Mouse (Mus musculus): Measurements from ENCODE around the gene Yif1b. TPM values are rescaled to one million over a fixed set of nuclear protein-coding genes. Genes with fewer than 3 reads are reported as not detected.

Yif1b gene
- total and polyA plus RNA-seq, 2 experiments from 2014 or later, result 121 to 194 TPM

DNA sequence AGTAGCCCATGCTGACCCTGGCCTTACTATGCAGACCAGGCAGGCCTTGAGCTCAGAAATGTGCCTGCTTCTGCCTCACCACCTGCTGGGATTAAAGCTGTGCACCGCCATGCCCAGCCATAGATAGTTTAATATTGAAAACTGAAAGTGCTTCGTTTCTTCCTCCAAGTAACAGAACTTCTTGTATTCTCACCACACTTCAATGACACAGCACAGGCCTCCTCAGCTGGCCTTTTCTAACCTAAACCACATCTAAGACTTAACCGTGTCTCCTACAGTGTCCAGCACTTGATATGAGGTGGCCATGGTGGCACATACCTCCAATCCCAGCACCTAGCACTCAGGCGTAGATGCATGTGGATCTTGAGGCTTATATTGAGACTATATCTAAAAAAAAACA is 32.3 kb downstream of the Yif1b start:
- Histone ChIP-seq H3K27me3 (ENCODE audit: control insufficient read depth, insufficient read depth, low read length) (no peaks in the 10 kb centered on the region), H3K9ac (replicated peaks; ENCODE audit: low read depth, low read length) (no peak overlapping the region), H3K9me3 (replicated peaks; ENCODE audit: control insufficient read depth, low read length) (no peaks in the 10 kb centered on the region), H3K4me1 (ENCODE audit: control insufficient read depth, insufficient read depth) (peaks cover 18% of the 10 kb centered on the region), H3K27ac (ENCODE audit: low read depth) (no peak overlapping the region), H3K4me3 (ENCODE audit: low read depth, low read length) (no peak overlapping the region), H3K36me3 (replicated peaks; ENCODE audit: control insufficient read depth, insufficient read depth, low read length) (no peaks in the 10 kb centered on the region), H3K4me2 (ENCODE audit: low read depth, low read length) (no peak overlapping the region)
- WGBS, result 86% methylated on average over 4 of the region's 4 CpGs
- TF ChIP-seq CTCF (IDR thresholded peaks at IDR 0.05; ENCODE audit: low read depth) (no peak), EP300 (IDR thresholded peaks at IDR 0.05; ENCODE audit: low read depth) (no peak)
- no peak for ATAC-seq (ENCODE audit: insufficient read depth, low read depth)
- no peak for DNase-seq (ENCODE audit: low spot score)

DNA sequence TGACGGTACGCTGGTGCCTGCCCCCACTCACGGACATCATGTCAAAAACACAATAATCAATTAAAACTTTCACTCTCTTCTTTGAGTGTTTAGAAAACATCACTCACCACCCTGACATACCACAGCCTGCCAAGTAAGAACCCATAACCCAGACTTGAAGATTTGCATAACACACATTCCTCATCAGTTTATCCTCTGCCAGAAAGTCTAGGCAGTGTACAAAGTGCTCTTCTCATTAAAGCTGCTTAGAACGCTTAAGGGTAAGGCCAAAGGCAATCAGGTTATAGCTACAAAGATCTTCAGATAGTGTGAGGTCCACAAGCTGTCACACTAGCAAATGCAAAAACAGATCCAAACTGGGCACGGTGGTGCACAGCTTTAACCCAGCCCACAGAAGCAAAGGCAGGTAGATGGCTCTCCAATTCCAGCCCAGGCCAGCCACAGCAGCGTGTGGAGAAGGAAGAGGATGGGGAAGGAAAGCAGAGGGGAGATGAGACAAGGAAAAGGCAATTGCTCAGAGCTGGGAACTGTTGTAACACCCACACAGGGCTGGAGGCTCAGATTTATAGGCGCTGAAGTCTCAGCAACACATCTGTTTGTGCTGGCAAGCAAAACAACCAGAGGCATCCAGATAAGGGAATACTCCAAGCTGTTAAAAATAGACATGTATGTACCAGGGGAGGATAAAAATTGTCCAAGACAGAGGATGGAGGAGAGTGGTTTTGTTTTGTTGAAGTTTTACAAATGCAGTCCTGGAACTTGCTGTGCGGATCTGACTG is 33.7 kb downstream of the Yif1b start:
- H3K4me1 ChIP-seq (ENCODE audit: control insufficient read depth, insufficient read depth), result peaks cover 23% of the 10 kb centered on the region
- H3K27ac ChIP-seq (ENCODE audit: low read depth), result peak overlapping the region; percentile 88
- no peak for TF ChIP-seq EP300 (IDR thresholded peaks at IDR 0.05; ENCODE audit: low read depth)
- TF ChIP-seq CTCF (IDR thresholded peaks at IDR 0.05; ENCODE audit: low read depth), result no peak
- H3K9ac ChIP-seq (replicated peaks; ENCODE audit: low read depth, low read length), result peak overlapping the region; percentile 42
- H3K4me2 ChIP-seq (ENCODE audit: low read depth, low read length), result peak overlapping the region; percentile 40
- no peaks in the 10 kb centered on the region for H3K27me3 ChIP-seq (ENCODE audit: control insufficient read depth, insufficient read depth, low read length)
- no peak overlapping the region for H3K4me3 ChIP-seq (ENCODE audit: low read depth, low read length)
- ATAC-seq (ENCODE audit: insufficient read depth, low read depth) (peak; percentile 86), DNase-seq (ENCODE audit: low spot score) (peak; percentile 64)
- H3K36me3 ChIP-seq (replicated peaks; ENCODE audit: control insufficient read depth, insufficient read depth, low read length), result no peaks in the 10 kb centered on the region
- 34% methylated on average over 8 of the region's 8 CpGs for WGBS
- no peaks in the 10 kb centered on the region for H3K9me3 ChIP-seq (replicated peaks; ENCODE audit: control insufficient read depth, low read length)

DNA sequence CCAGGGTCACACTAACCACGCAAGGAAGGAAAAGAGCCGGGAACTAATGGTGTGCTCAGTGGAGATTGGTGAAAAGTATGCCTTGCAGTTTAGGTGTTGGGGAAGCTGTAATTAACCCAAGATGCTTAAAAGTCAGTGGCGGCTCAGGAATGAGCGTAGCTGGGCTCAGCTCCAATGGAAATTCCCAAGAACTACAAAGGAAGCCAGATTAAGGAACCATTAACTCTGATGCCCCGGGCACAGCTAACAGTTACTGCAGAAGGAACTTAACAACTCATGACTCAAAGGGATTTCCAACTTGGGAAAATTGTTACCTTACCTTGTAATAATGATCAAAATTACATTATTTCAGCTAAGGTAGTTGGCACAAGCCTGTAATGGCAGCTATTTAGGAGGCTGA is 38.6 kb downstream of the Yif1b start:
- H3K27ac ChIP-seq (ENCODE audit: low read depth), result no peak overlapping the region
- H3K4me1 ChIP-seq (ENCODE audit: control insufficient read depth, insufficient read depth), result peaks cover 36% of the 10 kb centered on the region
- DNase-seq (ENCODE audit: low spot score), result no peak

GRCm38 (mm10) chr7:29277510-29277909 is 39.4 kb downstream of the Yif1b start:
- DNase-seq (ENCODE audit: low spot score) (no peak), ATAC-seq (ENCODE audit: insufficient read depth, low read depth) (no peak)
- H3K4me2 ChIP-seq (ENCODE audit: low read depth, low read length), result no peak overlapping the region
- no peak overlapping the region for H3K27ac ChIP-seq (ENCODE audit: low read depth)
- no peak overlapping the region for H3K9ac ChIP-seq (replicated peaks; ENCODE audit: low read depth, low read length)
- WGBS, result 64% methylated on average over 4 of the region's 4 CpGs
- H3K27me3 ChIP-seq (ENCODE audit: control insufficient read depth, insufficient read depth, low read length), result no peaks in the 10 kb centered on the region; the same call in 1 of the 2 replicates
- peaks cover 36% of the 10 kb centered on the region for H3K4me1 ChIP-seq (ENCODE audit: control insufficient read depth, insufficient read depth)
- H3K9me3 ChIP-seq (replicated peaks; ENCODE audit: control insufficient read depth, low read length), result no peaks in the 10 kb centered on the region
- H3K4me3 ChIP-seq (ENCODE audit: low read depth, low read length), result no peak overlapping the region
- H3K36me3 ChIP-seq (replicated peaks; ENCODE audit: control insufficient read depth, insufficient read depth, low read length), result no peaks in the 10 kb centered on the region
- TF ChIP-seq EP300 (IDR thresholded peaks at IDR 0.05; ENCODE audit: low read depth) (no peak), CTCF (IDR thresholded peaks at IDR 0.05; ENCODE audit: low read depth) (no peak)

More for the DNA sequence above, 38.6 kb downstream of the Yif1b start:
- Histone ChIP-seq H3K9me3 (replicated peaks; ENCODE audit: control insufficient read depth, low read length) (no peaks in the 10 kb centered on the region), H3K4me3 (ENCODE audit: low read depth, low read length) (no peak overlapping the region), H3K36me3 (replicated peaks; ENCODE audit: control insufficient read depth, insufficient read depth, low read length) (no peaks in the 10 kb centered on the region), H3K4me2 (ENCODE audit: low read depth, low read length) (no peak overlapping the region), H3K27me3 (ENCODE audit: control insufficient read depth, insufficient read depth, low read length) (no peaks in the 10 kb centered on the region), H3K9ac (replicated peaks; ENCODE audit: low read depth, low read length) (no peak overlapping the region)
- WGBS, result 40% methylated on average over 5 of the region's 5 CpGs
- TF ChIP-seq EP300 (IDR thresholded peaks at IDR 0.05; ENCODE audit: low read depth), result no peak
- TF ChIP-seq CTCF (IDR thresholded peaks at IDR 0.05; ENCODE audit: low read depth), result no peak
- no peak for ATAC-seq (ENCODE audit: insufficient read depth, low read depth)

DNA sequence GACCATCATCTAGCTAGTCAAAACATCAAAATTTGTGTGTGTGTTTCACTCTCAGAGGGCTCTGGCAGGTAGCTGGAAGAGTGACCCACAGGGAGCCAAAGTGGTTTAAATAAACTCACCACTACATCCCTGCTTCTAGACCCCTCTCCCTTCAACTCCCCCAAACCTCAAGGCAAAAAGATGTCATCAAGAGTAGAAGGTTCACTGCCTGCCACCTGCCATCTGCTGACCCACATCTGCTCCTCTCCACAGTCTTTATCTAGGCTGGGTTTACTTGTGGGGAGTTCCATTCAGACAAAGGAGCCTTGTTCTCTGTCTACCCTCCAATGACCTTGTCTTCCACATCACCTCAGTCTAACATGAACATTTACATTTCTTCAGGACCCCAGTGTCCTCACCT is 41.1 kb downstream of the Yif1b start:
- no peaks in the 10 kb centered on the region; the same call in 1 of the 2 replicates for H3K27me3 ChIP-seq (ENCODE audit: control insufficient read depth, insufficient read depth, low read length)
- no peaks in the 10 kb centered on the region for H3K9me3 ChIP-seq (replicated peaks; ENCODE audit: control insufficient read depth, low read length)
- no peak overlapping the region for H3K4me3 ChIP-seq (ENCODE audit: low read depth, low read length)
- H3K9ac ChIP-seq (replicated peaks; ENCODE audit: low read depth, low read length), result no peak overlapping the region
- no peak for DNase-seq (ENCODE audit: low spot score)
- peak overlapping the region; percentile 1; the same call in 1 of the 2 replicates for H3K27ac ChIP-seq (ENCODE audit: low read depth)
- peaks cover 31% of the 10 kb centered on the region for H3K4me1 ChIP-seq (ENCODE audit: control insufficient read depth, insufficient read depth)
- H3K4me2 ChIP-seq (ENCODE audit: low read depth, low read length), result no peak overlapping the region; the same call in 1 of the 2 replicates
- no peaks in the 10 kb centered on the region for H3K36me3 ChIP-seq (replicated peaks; ENCODE audit: control insufficient read depth, insufficient read depth, low read length)
- no peak for ATAC-seq (ENCODE audit: insufficient read depth, low read depth)
- TF ChIP-seq EP300 (IDR thresholded peaks at IDR 0.05; ENCODE audit: low read depth) (no peak), CTCF (IDR thresholded peaks at IDR 0.05; ENCODE audit: low read depth) (no peak)

Data from heart, postnatal 0 days (tissue).